Comparison of ENCODE assay signal across 8 mouse cellular contexts in genomic region chr14:20794589-20794988, GRCm38 (mm10). TPM values are rescaled to one million over a fixed set of nuclear protein-coding genes. Genes with fewer than 3 reads are reported as not detected.
DNase-seq lines count a peak whose midpoint lies in the region; ATAC-seq and TF ChIP-seq lines count a peak whose summit lies in the region.

No protein-coding gene starts in this region.

- 3% methylated on average over 9 of the region's 9 CpGs for WGBS in thymus, adult 2 months
- 6% methylated on average over 9 of the region's 9 CpGs for WGBS in liver, embryonic 11.5 days
- WGBS in stomach, postnatal 0 days, result 21% methylated on average over 9 of the region's 9 CpGs

- no peak for TF ChIP-seq CTCF in gastrocnemius, adult 2 months (IDR thresholded peaks at IDR 0.05)
- TF ChIP-seq CTCF in thymus, adult 2 months (IDR thresholded peaks at IDR 0.05; ENCODE audit: borderline replicate concordance, control insufficient read depth, extremely low read depth, insufficient read depth, low read length, poor library complexity), result no peak
- TF ChIP-seq CTCF in stomach, postnatal 0 days (IDR thresholded peaks at IDR 0.05; ENCODE audit: low read depth), result no peak

- H3K9me3 ChIP-seq in liver, embryonic 11.5 days (ENCODE audit: control insufficient read depth, low read length), result no peaks in the 10 kb centered on the region
- no peaks in the 10 kb centered on the region for H3K9me3 ChIP-seq in stomach, postnatal 0 days (ENCODE audit: control insufficient read depth, low read length)

- no peaks in the 10 kb centered on the region for H3K27me3 ChIP-seq in thymus, adult 2 months (ENCODE audit: control insufficient read depth, insufficient read depth, low read length)
- H3K27me3 ChIP-seq in liver, embryonic 11.5 days (replicated peaks; ENCODE audit: control insufficient read depth, insufficient read depth, low read length), result no peaks in the 10 kb centered on the region
- H3K27me3 ChIP-seq in stomach, postnatal 0 days (ENCODE audit: control insufficient read depth, insufficient read depth, low read length), result no peaks in the 10 kb centered on the region

- H3K9ac ChIP-seq in liver, embryonic 11.5 days (ENCODE audit: low read depth, low read length), result peak overlapping the region; percentile 69
- H3K9ac ChIP-seq in stomach, postnatal 0 days (ENCODE audit: low read length), result peak overlapping the region; percentile 83

- H3K36me3 ChIP-seq in thymus, adult 2 months (ENCODE audit: control insufficient read depth, insufficient read depth, low read length), result no peaks in the 10 kb centered on the region
- peaks cover 13% of the 10 kb centered on the region for H3K36me3 ChIP-seq in liver, embryonic 11.5 days (ENCODE audit: control insufficient read depth, insufficient read depth, low read length)
- no peaks in the 10 kb centered on the region; the same call in 1 of the 2 replicates for H3K36me3 ChIP-seq in stomach, postnatal 0 days (ENCODE audit: control insufficient read depth, insufficient read depth, low read length)

- intact Hi-C loops in gastrocnemius, adult 2 months (cut with DNase I), result loop anchor here (5.0 kb wide), 1 partner anchor 62 kb away; the partner anchor contains the start of gene Ndst2

- TF ChIP-seq POLR2A in thymus, adult 2 months (IDR thresholded peaks at IDR 0.05; ENCODE audit: control insufficient read depth, extremely low read depth, insufficient read depth, low read length, poor library complexity), result no peak

- H3K4me3 ChIP-seq in gastrocnemius, adult 2 months, result peak overlapping the region; percentile 96
- peak overlapping the region; percentile 71 for H3K4me3 ChIP-seq in thymus, adult 2 months (ENCODE audit: control insufficient read depth, insufficient read depth, low read length)
- H3K4me3 ChIP-seq in liver, embryonic 11.5 days (ENCODE audit: low read depth, low read length), result peak overlapping the region; percentile 91
- H3K4me3 ChIP-seq in stomach, postnatal 0 days (ENCODE audit: low read depth, low read length), result peak overlapping the region; percentile 80

- peak overlapping the region; percentile 86 for H3K4me2 ChIP-seq in liver, embryonic 11.5 days
- peak overlapping the region; percentile 95 for H3K4me2 ChIP-seq in stomach, postnatal 0 days (replicated peaks; ENCODE audit: low read depth)

- peaks cover 39% of the 10 kb centered on the region for H3K4me1 ChIP-seq in thymus, adult 2 months (replicated peaks; ENCODE audit: control insufficient read depth, insufficient read depth, low read length)
- peaks cover 27% of the 10 kb centered on the region for H3K4me1 ChIP-seq in liver, embryonic 11.5 days (replicated peaks; ENCODE audit: control insufficient read depth, insufficient read depth, low read length)
- H3K4me1 ChIP-seq in stomach, postnatal 0 days (replicated peaks; ENCODE audit: control insufficient read depth, insufficient read depth), result no peaks in the 10 kb centered on the region

- no peak for TF ChIP-seq EP300 in stomach, postnatal 0 days (optimal IDR thresholded peaks at IDR 0.05)

- no peak for DNase-seq in gastrocnemius, adult 2 months
- no peak for DNase-seq in gastrocnemius, postnatal 10 days
- DNase-seq in thymus, adult 2 months, result no peak
- no peak for DNase-seq in thymus, postnatal 0 days (ENCODE audit: low spot score)
- DNase-seq in liver, embryonic 11.5 days (ENCODE audit: low spot score), result no peak
- no peak for DNase-seq in stomach, postnatal 0 days (ENCODE audit: low spot score)
- no peak for DNase-seq in right cerebral cortex, postnatal 14 days
- DNase-seq in urinary bladder, postnatal 10 days (ENCODE audit: low spot score), result no peak

- ATAC-seq in liver, embryonic 11.5 days (replicated peaks; ENCODE audit: low FRiP score), result no peak
- ATAC-seq in stomach, postnatal 0 days (ENCODE audit: low FRiP score, low TSS enrichment), result no peak

- H3K27ac ChIP-seq in gastrocnemius, adult 2 months, result peak overlapping the region; percentile 98
- H3K27ac ChIP-seq in thymus, adult 2 months (ENCODE audit: control insufficient read depth, insufficient read depth, low read length), result no peak overlapping the region; the same call in 1 of the 2 replicates
- no peak overlapping the region for H3K27ac ChIP-seq in liver, embryonic 11.5 days (ENCODE audit: low read depth, low read length)
- H3K27ac ChIP-seq in stomach, postnatal 0 days (replicated peaks), result peak overlapping the region; percentile 53

RNA-seq across cellular contexts. Expression of gene Camk2g, which starts 0.7 kb away (rescaled TPM):
- 100 to 1,000 TPM; 162 to 163 TPM for total RNA-seq in gastrocnemius, adult 2 months (2021)
- total RNA-seq in gastrocnemius, postnatal 10 days (2021), result 100 to 1,000 TPM; 120 to 134 TPM
- 36.4 and 42.3 TPM in 2 replicates for polyA plus RNA-seq in thymus, adult 2 months (2012; rRNA removed)
- polyA plus RNA-seq in thymus, postnatal 0 days (2015; fragmentation: Nextera tagmentation; extraction: Ambion mirVana), result 53.2 and 56.4 TPM in 2 replicates
- 23.0 and 28.6 TPM in 2 replicates for polyA plus RNA-seq in liver, embryonic 11.5 days (2014; fragmentation: Nextera tagmentation; extraction: Ambion mirVana)
- polyA plus RNA-seq in stomach, postnatal 0 days (2015; fragmentation: Nextera tagmentation; extraction: Ambion mirVana), result 35.0 and 38.6 TPM in 2 replicates

RNA-seq across cellular contexts. Expression of gene Plau, which starts 41.9 kb away (rescaled TPM):
- total RNA-seq in gastrocnemius, adult 2 months (2021), result 10 to 100 TPM; 17.2 to 28.5 TPM
- 10 to 100 TPM; 25.6 to 28.0 TPM for total RNA-seq in gastrocnemius, postnatal 10 days (2021)
- 5.6 and 6.4 TPM in 2 replicates for polyA plus RNA-seq in thymus, adult 2 months (2012; rRNA removed)
- 3.5 and 3.7 TPM in 2 replicates for polyA plus RNA-seq in thymus, postnatal 0 days (2015; fragmentation: Nextera tagmentation; extraction: Ambion mirVana)
- 0.49 and 0.88 TPM in 2 replicates for polyA plus RNA-seq in liver, embryonic 11.5 days (2014; fragmentation: Nextera tagmentation; extraction: Ambion mirVana)
- polyA plus RNA-seq in stomach, postnatal 0 days (2015; fragmentation: Nextera tagmentation; extraction: Ambion mirVana), result 2.1 and 3.1 TPM in 2 replicates

Comparison
In these comparisons a context has a peak if more than half of its experiments do, and no peak if none do; other contexts are left out.
1. H3K27ac ChIP-seq: peak in gastrocnemius, adult 2 months (single experiment) and stomach, postnatal 0 days (single experiment); none in thymus, adult 2 months (single experiment) and liver, embryonic 11.5 days (single experiment).
2. Peak in every context shown above with its lines, with median percentiles within 50 percentile points of each other: H3K4me3 ChIP-seq.